Mouse (Mus musculus) embryonic stem cell, embryonic (primary cell): ENCODE data around the gene Thsd7a.

Experiments used
- CTCF ChIA-PET, 4 experiments: fragments of 300-600 bp in 2 of 4; fragments of 350-600 bp in 2 of 4; sonication (Branson Sonifier 250); formaldehyde crosslinking; loops; one replicate each; lab custom pipeline; 2022; ENCODE audit warnings: inconsistent platforms in 2 of 4; lab: Charles Lee
- POLR2A ChIA-PET, 4 experiments: fragments of 300-600 bp in 2 of 4; fragments of 350-600 bp in 2 of 4; sonication (Branson Sonifier 250); formaldehyde crosslinking; loops; one replicate each; lab custom pipeline; 2022; ENCODE audit warnings: antibody characterized with exemption in 4 of 4, inconsistent platforms in 1 of 4; lab: Charles Lee

Gene Thsd7a

DNA sequence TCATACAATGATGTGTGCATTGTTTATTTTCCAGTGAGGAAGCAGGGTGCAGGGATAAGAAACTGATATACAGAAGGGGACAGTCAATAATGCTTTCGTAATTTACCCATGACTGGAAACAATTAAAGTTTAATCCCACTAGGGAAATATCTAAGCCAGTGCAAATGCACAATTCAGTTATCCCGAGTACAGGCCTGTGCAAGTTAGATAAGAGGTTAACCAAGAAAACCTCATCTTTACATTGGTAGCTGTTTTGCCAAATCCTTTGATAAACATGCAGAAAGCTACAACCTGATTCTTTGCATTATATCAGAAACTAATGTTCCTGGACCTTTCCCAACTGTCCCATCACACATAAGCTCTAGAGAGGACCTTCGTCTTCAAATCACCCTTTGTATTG, 46.3 kb downstream of the Thsd7a start:
- ChIA-PET POLR2A (no interaction called here), CTCF (no interaction called here)

DNA sequence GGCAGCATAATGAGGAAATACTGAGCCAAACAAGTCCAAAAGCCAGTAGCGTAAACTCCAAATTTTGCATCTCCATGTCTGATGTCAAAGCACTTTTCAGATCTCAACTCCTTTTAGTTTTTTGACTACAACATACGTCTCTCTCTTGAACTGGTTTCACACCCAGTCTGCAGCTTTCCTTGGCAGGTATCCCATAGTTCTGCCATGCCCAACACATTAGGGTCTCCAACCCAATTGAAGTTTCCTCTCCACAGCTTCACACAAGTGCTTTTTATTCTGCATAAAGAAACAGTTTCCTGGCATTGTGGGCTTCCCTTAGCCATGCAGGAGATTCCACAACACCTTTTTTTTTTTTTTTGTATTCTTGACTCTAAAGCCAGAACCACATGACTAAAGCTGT, 50.1 kb downstream of the Thsd7a start:
- ChIA-PET POLR2A (no interaction called here), CTCF (no interaction called here)

GRCm38 (mm10) chr6:12693689-12694088, 55.5 kb downstream of the Thsd7a start:
- CTCF ChIA-PET: no interaction called here

GRCm38 (mm10) chr6:12693239-12693638, 56.0 kb downstream of the Thsd7a start:
- CTCF ChIA-PET: no interaction called here
- POLR2A ChIA-PET: no interaction called here

More at GRCm38 (mm10) chr6:12693689-12694088, 55.5 kb downstream of the Thsd7a start:
- POLR2A ChIA-PET: no interaction called here

DNA sequence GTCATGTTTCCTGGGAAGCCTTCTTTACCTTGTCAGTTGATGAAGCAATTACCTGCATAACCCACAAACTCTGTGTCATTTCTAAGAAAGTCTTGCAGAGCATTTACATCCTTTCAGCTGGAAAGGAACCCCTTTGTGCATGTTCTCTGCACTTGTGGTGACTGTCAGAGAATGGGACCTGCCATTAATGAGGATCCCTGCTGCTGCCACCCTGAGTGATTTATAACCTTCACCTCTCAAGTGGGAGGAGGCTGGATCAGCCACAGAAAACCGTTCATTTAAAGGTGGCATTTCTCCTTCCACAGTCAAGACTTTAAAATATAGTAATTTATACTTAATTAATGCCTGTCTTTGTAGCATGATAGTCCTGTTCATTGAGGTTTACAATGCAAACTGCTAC, 99.6 kb downstream of the Thsd7a start:
- CTCF ChIA-PET: no interaction called here
- POLR2A ChIA-PET: no interaction called here

GRCm38 (mm10) chr6:12628637-12629246, 120.5 kb downstream of the Thsd7a start:
- POLR2A ChIA-PET: no interaction called here
- CTCF ChIA-PET: interaction anchor here in 1 of 4 experiments (0.5 kb wide), 1 partner anchor 629 kb away, joined by 5 read pairs; no protein-coding TSS in a partner anchor

- ChIA-PET CTCF (no interaction called here), POLR2A (no interaction called here)
Observed at GRCm38 (mm10) chr6:12606638-12607246, 142.5 kb downstream of the Thsd7a start.

- ChIA-PET POLR2A (no interaction called here), CTCF (no interaction called here)
Observed at GRCm38 (mm10) chr6:12602927-12603326, 146.3 kb downstream of the Thsd7a start.

- CTCF ChIA-PET: no interaction called here
- POLR2A ChIA-PET: no interaction called here
Observed at GRCm38 (mm10) chr6:12602161-12602560, 147.0 kb downstream of the Thsd7a start.

- CTCF ChIA-PET: no interaction called here
Observed at GRCm38 (mm10) chr6:12584456-12584855, 164.8 kb downstream of the Thsd7a start.

DNA sequence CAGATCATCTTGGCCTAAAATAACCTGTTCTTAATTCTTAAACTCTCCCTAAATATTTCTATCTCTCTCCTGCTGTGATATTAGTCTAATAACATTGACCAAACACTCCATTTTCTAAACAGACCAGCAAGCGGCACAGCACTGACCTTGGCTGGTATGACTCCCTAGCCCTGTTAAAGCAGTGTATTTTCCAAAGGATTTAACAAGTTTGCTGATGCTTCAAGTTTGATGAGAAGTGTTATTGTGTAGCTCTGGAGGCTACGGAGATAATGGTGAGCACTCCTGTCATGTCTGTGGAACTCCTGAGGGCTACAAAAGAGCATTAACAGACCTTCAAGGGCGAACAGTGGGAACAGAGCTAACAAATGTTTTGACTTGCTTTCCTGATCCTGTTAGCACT, 168.1 kb downstream of the Thsd7a start:
- CTCF ChIA-PET: interaction anchor here in 1 of 4 experiments (0.8 kb wide), 1 partner anchor 164 kb away, joined by 3 read pairs; no protein-coding TSS in a partner anchor
- POLR2A ChIA-PET: no interaction called here

More at GRCm38 (mm10) chr6:12584456-12584855, 164.8 kb downstream of the Thsd7a start:
- POLR2A ChIA-PET: no interaction called here

DNA sequence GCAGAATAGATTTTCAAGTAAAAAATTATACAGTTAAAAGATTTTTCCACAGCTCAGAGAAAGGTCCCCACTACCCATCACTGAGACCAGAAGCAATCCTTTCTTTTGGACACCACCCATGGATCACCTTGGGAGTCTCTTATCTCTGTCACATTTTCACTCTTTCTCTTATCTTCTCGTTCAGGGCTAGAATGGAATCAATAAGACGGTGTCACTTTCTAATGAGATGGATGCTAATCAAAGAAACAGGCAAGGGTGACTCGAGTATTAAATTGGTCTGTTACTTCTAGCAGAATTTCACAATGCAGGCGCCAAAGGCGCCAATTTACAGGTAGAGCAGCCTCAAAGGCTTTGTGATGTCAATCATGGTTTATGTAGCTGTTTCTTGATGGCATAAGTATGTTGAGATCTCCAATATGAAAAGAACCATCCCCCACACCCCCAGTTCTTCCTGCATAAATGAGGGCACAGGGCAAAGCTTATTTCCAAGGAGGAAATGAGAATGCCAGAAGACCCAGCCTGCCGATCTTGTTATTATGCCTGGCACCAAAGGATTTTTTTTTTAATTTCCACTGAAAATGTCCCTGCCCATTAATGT, 173.5 kb downstream of the Thsd7a start:
- POLR2A ChIA-PET: interaction anchor here in 2 of 4 experiments (0.6 to 0.8 kb wide), 2 partner anchors 11 to 35 kb away, joined by 3 read pairs; no protein-coding TSS in a partner anchor
- CTCF ChIA-PET: no interaction called here

DNA sequence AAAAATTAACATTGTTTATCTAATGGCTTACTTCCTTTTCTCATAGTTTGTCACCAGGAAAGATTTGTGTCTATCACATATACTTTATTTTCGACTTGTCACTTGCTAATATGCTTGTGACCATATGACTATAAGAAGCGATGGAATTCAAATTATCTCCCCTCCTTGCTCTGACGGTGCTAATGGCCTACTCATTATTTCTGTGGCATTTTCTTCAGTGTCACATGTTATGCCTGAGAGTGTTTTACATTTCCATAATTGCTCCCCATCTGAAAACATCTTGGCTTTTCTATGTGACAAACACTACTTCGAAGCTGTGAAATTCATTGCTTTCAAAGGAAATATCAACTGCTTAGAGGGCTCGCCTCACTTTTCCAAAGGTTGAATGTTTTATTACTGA, 177.0 kb downstream of the Thsd7a start:
- POLR2A ChIA-PET: no interaction called here

GRCm38 (mm10) chr6:12565136-12565535, 184.1 kb downstream of the Thsd7a start:
- POLR2A ChIA-PET: interaction anchor here in 2 of 4 experiments (0.7 to 0.8 kb wide), 2 partner anchors 491 to 668 kb away, joined by 3 read pairs; no protein-coding TSS in a partner anchor
- CTCF ChIA-PET: no interaction called here

More for the DNA sequence above, 177.0 kb downstream of the Thsd7a start:
- CTCF ChIA-PET: no interaction called here

- ChIA-PET CTCF (no interaction called here), POLR2A (no interaction called here)
Observed at GRCm38 (mm10) chr6:12562336-12562735, 186.9 kb downstream of the Thsd7a start.

DNA sequence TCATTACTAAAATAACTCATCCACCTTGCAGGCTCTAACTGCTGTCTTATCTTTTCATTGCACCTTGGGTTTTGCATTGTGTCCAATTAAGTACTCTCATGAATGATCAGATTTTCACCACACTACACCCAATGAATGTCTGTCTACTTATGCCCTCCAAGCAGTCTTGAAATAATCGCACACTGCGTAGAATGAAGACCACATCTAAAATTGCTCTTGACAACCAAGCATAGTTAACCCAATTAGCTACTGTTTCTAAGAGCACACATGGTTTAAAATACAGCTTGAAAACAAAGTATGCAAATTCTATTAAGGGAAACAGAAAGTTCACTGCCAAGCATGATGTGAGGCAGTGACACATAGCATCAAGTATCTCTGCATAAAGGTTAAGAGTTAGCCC, 188.7 kb downstream of the Thsd7a start:
- ChIA-PET POLR2A (no interaction called here), CTCF (no interaction called here)

- ChIA-PET POLR2A (no interaction called here), CTCF (no interaction called here)
Observed at GRCm38 (mm10) chr6:12555114-12556099, 193.8 kb downstream of the Thsd7a start.

GRCm38 (mm10) chr6:12551176-12551575, 198.0 kb downstream of the Thsd7a start:
- CTCF ChIA-PET: no interaction called here

GRCm38 (mm10) chr6:12550054-12550655, 199.1 kb downstream of the Thsd7a start:
- ChIA-PET CTCF (no interaction called here), POLR2A (no interaction called here)

More at GRCm38 (mm10) chr6:12551176-12551575, 198.0 kb downstream of the Thsd7a start:
- POLR2A ChIA-PET: no interaction called here
